Mouse (Mus musculus): ENCODE measurements around the gene Aqp6. TPM values are rescaled to one million over a fixed set of nuclear protein-coding genes. Genes with fewer than 3 reads are reported as not detected.

Gene Aqp6
- polyA plus RNA-seq, 1 experiment from 2014 or later = not detected

GRCm38 (mm10) chr15:99637405-99638123 lies 36.4 kb downstream of the Aqp6 start:
- H3K36me3 ChIP-seq (replicated peaks; ENCODE audit: control insufficient read depth, insufficient read depth, low read depth, low read length) = peaks cover 14% of the 10 kb centered on the region
- H3K9me3 ChIP-seq (replicated peaks; ENCODE audit: control insufficient read depth, low read length) = no peaks in the 10 kb centered on the region
- H3K4me1 ChIP-seq (ENCODE audit: control insufficient read depth, insufficient read depth, low read length) = no peaks in the 10 kb centered on the region
- ATAC-seq (replicated peaks; ENCODE audit: insufficient number of reproducible peaks, low FRiP score, low TSS enrichment, low read depth) = no peak
- H3K27me3 ChIP-seq (ENCODE audit: control insufficient read depth, insufficient read depth, low read length) = no peaks in the 10 kb centered on the region
- no peak overlapping the region for H3K9ac ChIP-seq (replicated peaks; ENCODE audit: low read length)
- H3K4me3 ChIP-seq (ENCODE audit: low read depth, low read length) = no peak overlapping the region
- no peak for DNase-seq (ENCODE audit: low spot score)
- no peak overlapping the region for H3K27ac ChIP-seq (replicated peaks; ENCODE audit: low read depth, low read length)
- no peak overlapping the region for H3K4me2 ChIP-seq (ENCODE audit: low read depth, low read length)
- 79% methylated on average over 12 of the region's 12 CpGs for WGBS

DNA sequence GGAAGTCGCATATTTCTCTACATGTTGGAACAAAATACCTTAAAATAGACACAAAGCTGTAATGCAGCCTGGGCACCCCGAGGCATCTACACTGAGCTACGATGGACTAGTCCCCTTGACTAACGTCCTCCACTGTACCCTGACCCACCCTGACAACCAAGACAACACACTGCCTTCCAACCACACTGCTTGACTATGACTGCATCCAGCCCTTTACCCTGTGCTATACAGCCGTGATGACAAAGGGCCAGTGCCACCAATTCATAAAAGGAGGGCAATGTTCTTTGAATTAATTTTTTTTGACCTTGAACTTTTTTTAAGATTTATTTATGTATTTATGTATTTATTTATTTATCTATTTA lies 36.9 kb downstream of the Aqp6 start:
- Histone ChIP-seq H3K4me3 (ENCODE audit: low read depth, low read length) (no peak overlapping the region), H3K9me3 (replicated peaks; ENCODE audit: control insufficient read depth, low read length) (no peaks in the 10 kb centered on the region), H3K36me3 (replicated peaks; ENCODE audit: control insufficient read depth, insufficient read depth, low read depth, low read length) (peaks cover 13% of the 10 kb centered on the region), H3K4me2 (ENCODE audit: low read depth, low read length) (no peak overlapping the region), H3K27ac (replicated peaks; ENCODE audit: low read depth, low read length) (no peak overlapping the region), H3K4me1 (ENCODE audit: control insufficient read depth, insufficient read depth, low read length) (no peaks in the 10 kb centered on the region), H3K27me3 (ENCODE audit: control insufficient read depth, insufficient read depth, low read length) (no peaks in the 10 kb centered on the region), H3K9ac (replicated peaks; ENCODE audit: low read length) (no peak overlapping the region)
- 88% methylated on average over 5 of the region's 5 CpGs for WGBS
- no peak for ATAC-seq (replicated peaks; ENCODE audit: insufficient number of reproducible peaks, low FRiP score, low TSS enrichment, low read depth)
- no peak for DNase-seq (ENCODE audit: low spot score)

- WGBS = 75% methylated on average over 6 of the region's 6 CpGs
- no peak overlapping the region for H3K27ac ChIP-seq (replicated peaks; ENCODE audit: low read depth, low read length)
- ATAC-seq (replicated peaks; ENCODE audit: insufficient number of reproducible peaks, low FRiP score, low TSS enrichment, low read depth) = no peak
Observed at GRCm38 (mm10) chr15:99642622-99643021, 41.4 kb downstream of the Aqp6 start.

DNA sequence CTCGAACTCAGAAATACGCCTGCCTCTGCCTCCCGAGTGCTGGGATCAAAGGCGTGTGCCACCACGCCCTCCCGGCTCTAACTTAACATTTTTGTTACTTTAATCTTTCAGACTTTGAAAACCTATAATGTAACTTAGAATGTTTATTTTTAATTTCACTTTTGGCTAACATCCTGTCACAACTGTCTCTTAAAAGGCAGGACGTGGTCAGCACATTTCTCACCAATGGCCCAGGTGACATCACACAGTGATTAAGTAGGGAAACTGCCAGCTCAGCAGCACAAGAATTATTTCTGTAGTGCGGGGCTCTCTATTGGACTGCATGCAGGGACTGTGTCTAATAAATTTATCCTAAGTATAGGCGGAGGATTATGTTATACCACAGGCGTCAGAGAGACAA lies 42.6 kb downstream of the Aqp6 start:
- Histone ChIP-seq H3K9me3 (replicated peaks; ENCODE audit: control insufficient read depth, low read length) (no peaks in the 10 kb centered on the region), H3K4me2 (ENCODE audit: low read depth, low read length) (no peak overlapping the region), H3K27me3 (ENCODE audit: control insufficient read depth, insufficient read depth, low read length) (no peaks in the 10 kb centered on the region), H3K4me1 (ENCODE audit: control insufficient read depth, insufficient read depth, low read length) (no peaks in the 10 kb centered on the region; the same call in none of the 2 replicates), H3K9ac (replicated peaks; ENCODE audit: low read length) (no peak overlapping the region), H3K27ac (replicated peaks; ENCODE audit: low read depth, low read length) (no peak overlapping the region), H3K4me3 (ENCODE audit: low read depth, low read length) (no peak overlapping the region), H3K36me3 (replicated peaks; ENCODE audit: control insufficient read depth, insufficient read depth, low read depth, low read length) (peaks cover 2% of the 10 kb centered on the region; the same call in 1 of the 2 replicates)
- DNase-seq (ENCODE audit: low spot score) = no peak
- 85% methylated on average over 10 of the region's 10 CpGs for WGBS
- no peak for ATAC-seq (replicated peaks; ENCODE audit: insufficient number of reproducible peaks, low FRiP score, low TSS enrichment, low read depth)

More at GRCm38 (mm10) chr15:99642622-99643021, 41.4 kb downstream of the Aqp6 start:
- H3K27me3 ChIP-seq (ENCODE audit: control insufficient read depth, insufficient read depth, low read length) = no peaks in the 10 kb centered on the region
- no peaks in the 10 kb centered on the region; the same call in 1 of the 2 replicates for H3K4me1 ChIP-seq (ENCODE audit: control insufficient read depth, insufficient read depth, low read length)
- H3K4me2 ChIP-seq (ENCODE audit: low read depth, low read length) = no peak overlapping the region
- peaks cover 2% of the 10 kb centered on the region; the same call in 1 of the 2 replicates for H3K36me3 ChIP-seq (replicated peaks; ENCODE audit: control insufficient read depth, insufficient read depth, low read depth, low read length)
- H3K9ac ChIP-seq (replicated peaks; ENCODE audit: low read length) = no peak overlapping the region
- no peak for DNase-seq (ENCODE audit: low spot score)
- no peak overlapping the region for H3K4me3 ChIP-seq (ENCODE audit: low read depth, low read length)
- H3K9me3 ChIP-seq (replicated peaks; ENCODE audit: control insufficient read depth, low read length) = no peaks in the 10 kb centered on the region

DNA sequence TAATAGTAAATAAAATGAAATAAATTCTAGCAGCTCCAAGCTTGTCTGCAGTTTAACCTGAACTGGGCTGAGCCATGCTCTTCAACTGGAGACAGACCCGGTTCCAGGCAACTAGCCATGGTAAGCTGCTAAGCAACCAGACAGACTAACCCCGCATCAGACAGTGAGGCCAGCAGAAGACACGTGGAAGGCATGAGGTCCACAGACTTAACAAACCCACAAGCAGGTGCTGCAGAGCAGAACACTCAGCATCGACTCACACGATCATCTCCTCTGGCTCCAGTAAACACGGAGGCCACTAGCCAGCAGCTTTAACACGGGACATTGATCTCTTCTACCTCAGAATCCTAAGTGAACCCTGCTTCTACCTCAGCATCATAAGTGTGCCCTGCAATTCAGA lies 43.6 kb downstream of the Aqp6 start:
- H3K4me1 ChIP-seq (ENCODE audit: control insufficient read depth, insufficient read depth, low read length) = no peaks in the 10 kb centered on the region; the same call in none of the 2 replicates
- H3K36me3 ChIP-seq (replicated peaks; ENCODE audit: control insufficient read depth, insufficient read depth, low read depth, low read length) = no peaks in the 10 kb centered on the region
- H3K27me3 ChIP-seq (ENCODE audit: control insufficient read depth, insufficient read depth, low read length) = no peaks in the 10 kb centered on the region
- H3K4me3 ChIP-seq (ENCODE audit: low read depth, low read length) = no peak overlapping the region
- H3K9me3 ChIP-seq (replicated peaks; ENCODE audit: control insufficient read depth, low read length) = no peaks in the 10 kb centered on the region
- no peak overlapping the region for H3K4me2 ChIP-seq (ENCODE audit: low read depth, low read length)
- no peak overlapping the region for H3K27ac ChIP-seq (replicated peaks; ENCODE audit: low read depth, low read length)
- no peak overlapping the region for H3K9ac ChIP-seq (replicated peaks; ENCODE audit: low read length)
- DNase-seq (ENCODE audit: low spot score) (no peak), ATAC-seq (replicated peaks; ENCODE audit: insufficient number of reproducible peaks, low FRiP score, low TSS enrichment, low read depth) (no peak)
- 76% methylated on average over 7 of the region's 7 CpGs for WGBS

GRCm38 (mm10) chr15:99648326-99648725 lies 47.1 kb downstream of the Aqp6 start:
- Histone ChIP-seq H3K4me3 (ENCODE audit: low read depth, low read length) (no peak overlapping the region), H3K27me3 (ENCODE audit: control insufficient read depth, insufficient read depth, low read length) (no peaks in the 10 kb centered on the region), H3K9ac (replicated peaks; ENCODE audit: low read length) (no peak overlapping the region), H3K27ac (replicated peaks; ENCODE audit: low read depth, low read length) (no peak overlapping the region), H3K4me2 (ENCODE audit: low read depth, low read length) (no peak overlapping the region), H3K36me3 (replicated peaks; ENCODE audit: control insufficient read depth, insufficient read depth, low read depth, low read length) (no peaks in the 10 kb centered on the region), H3K9me3 (replicated peaks; ENCODE audit: control insufficient read depth, low read length) (no peaks in the 10 kb centered on the region), H3K4me1 (ENCODE audit: control insufficient read depth, insufficient read depth, low read length) (peaks cover 4% of the 10 kb centered on the region)
- WGBS = 25% methylated on average over 4 of the region's 4 CpGs
- ATAC-seq (replicated peaks; ENCODE audit: insufficient number of reproducible peaks, low FRiP score, low TSS enrichment, low read depth) (0 out of 2 replicates have a peak, but pooled peaks have one; percentile 21), DNase-seq (ENCODE audit: low spot score) (no peak)

DNA sequence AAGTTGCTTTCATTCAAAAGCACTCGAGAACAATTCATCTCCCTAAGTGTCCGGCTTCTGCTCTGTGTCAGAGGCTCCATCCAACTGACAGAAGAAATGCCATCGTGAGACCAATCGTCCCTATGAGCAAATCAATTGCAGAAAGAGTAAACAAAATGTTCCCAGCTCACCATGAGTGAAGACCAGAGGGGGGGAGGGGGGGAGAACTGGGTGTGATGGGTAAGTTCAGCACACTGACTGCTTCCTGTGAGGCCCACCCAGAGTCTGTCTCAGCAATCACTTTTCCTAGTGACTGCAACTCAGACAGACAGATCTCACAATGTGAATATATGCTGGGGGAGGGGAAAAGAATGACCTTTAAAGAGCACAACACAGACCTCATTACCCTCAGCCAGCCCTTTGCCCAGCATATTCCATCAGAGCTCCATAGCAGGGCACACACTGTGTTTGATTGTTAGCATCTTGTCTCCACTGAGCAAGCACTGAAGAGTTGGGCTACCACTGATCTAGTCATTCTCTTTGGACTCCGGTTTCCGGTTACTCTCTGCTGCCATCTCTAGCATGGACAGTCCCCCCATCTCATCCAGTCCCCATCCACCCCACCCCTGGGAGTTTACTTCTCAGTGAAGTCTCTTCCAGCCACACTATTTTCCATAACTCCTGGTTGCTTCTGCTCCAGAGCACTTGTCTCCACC lies 48.0 kb downstream of the Aqp6 start:
- peak overlapping the region; percentile 24; the same call in 1 of the 2 replicates for H3K4me2 ChIP-seq (ENCODE audit: low read depth, low read length)
- 30% methylated on average over 6 of the region's 6 CpGs for WGBS
- H3K36me3 ChIP-seq (replicated peaks; ENCODE audit: control insufficient read depth, insufficient read depth, low read depth, low read length) = no peaks in the 10 kb centered on the region
- H3K27me3 ChIP-seq (ENCODE audit: control insufficient read depth, insufficient read depth, low read length) = peaks cover 3% of the 10 kb centered on the region; the same call in 1 of the 2 replicates
- no peak for DNase-seq (ENCODE audit: low spot score)
- H3K9me3 ChIP-seq (replicated peaks; ENCODE audit: control insufficient read depth, low read length) = no peaks in the 10 kb centered on the region
- no peak overlapping the region for H3K27ac ChIP-seq (replicated peaks; ENCODE audit: low read depth, low read length)
- ATAC-seq (replicated peaks; ENCODE audit: insufficient number of reproducible peaks, low FRiP score, low TSS enrichment, low read depth) = no peak
- peak overlapping the region; percentile 23; the same call in 1 of the 2 replicates for H3K9ac ChIP-seq (replicated peaks; ENCODE audit: low read length)
- H3K4me3 ChIP-seq (ENCODE audit: low read depth, low read length) = no peak overlapping the region
- peaks cover 4% of the 10 kb centered on the region for H3K4me1 ChIP-seq (ENCODE audit: control insufficient read depth, insufficient read depth, low read length)

- Histone ChIP-seq H3K27ac (replicated peaks; ENCODE audit: low read depth, low read length) (no peak overlapping the region), H3K9ac (replicated peaks; ENCODE audit: low read length) (no peak overlapping the region), H3K4me1 (ENCODE audit: control insufficient read depth, insufficient read depth, low read length) (peaks cover 4% of the 10 kb centered on the region), H3K27me3 (ENCODE audit: control insufficient read depth, insufficient read depth, low read length) (peaks cover 8% of the 10 kb centered on the region), H3K4me2 (ENCODE audit: low read depth, low read length) (peak overlapping the region; percentile 54), H3K9me3 (replicated peaks; ENCODE audit: control insufficient read depth, low read length) (no peaks in the 10 kb centered on the region), H3K36me3 (replicated peaks; ENCODE audit: control insufficient read depth, insufficient read depth, low read depth, low read length) (no peaks in the 10 kb centered on the region), H3K4me3 (ENCODE audit: low read depth, low read length) (peak overlapping the region; percentile 71)
- WGBS = 60% methylated on average over 2 of the region's 2 CpGs
- ATAC-seq (replicated peaks; ENCODE audit: insufficient number of reproducible peaks, low FRiP score, low TSS enrichment, low read depth) (no peak), DNase-seq (ENCODE audit: low spot score) (no peak)
Observed at GRCm38 (mm10) chr15:99650304-99650703, 49.1 kb downstream of the Aqp6 start.
